Mouse (Mus musculus) CH12.LX (cell line): ENCODE measurements at regions not wholly inside any gene's neighbourhood (a gene's known extent, or its start where the extent isn't known, plus 50 kb on each side); places are given as distances from the start of the nearest gene placed in this dataset.

Source experiments
- CTCF ChIP-seq, 2 experiments: IDR thresholded peaks in 1 of 2; conservative IDR thresholded peaks in 1 of 2; 2 replicates each; pipeline ENCODE4 v1.5.1; 2011 to 2012; ENCODE audit warnings: low read depth in 2 of 2, low read length in 2 of 2, improper control_type of control experiment in 1 of 2, inconsistent platforms in 1 of 2, mild to moderate bottlenecking in 1 of 2, moderate library complexity in 1 of 2
- MAZ ChIP-seq: IDR thresholded peaks from 2 replicates; pipeline ENCODE4 v1.6.1; 2012; ENCODE audit warnings: low read depth, mild to moderate bottlenecking, inconsistent platforms, low read length, improper control_type of control experiment, moderate library complexity
- MEF2A ChIP-seq: IDR thresholded peaks from 2 replicates; pipeline ENCODE4 v1.6.1; 2014; ENCODE audit warnings: low read depth, mild to moderate bottlenecking, inconsistent platforms, low read length, improper control_type of control experiment, borderline replicate concordance
- POLR2A ChIP-seq: IDR thresholded peaks from 2 replicates; pipeline ENCODE4 v1.6.1; 2011; ENCODE audit warnings: low read depth, mild to moderate bottlenecking, improper control_type of control experiment, low read length
- POLR2AphosphoS2 ChIP-seq: IDR thresholded peaks from 2 replicates; pipeline ENCODE4 v1.6.1; 2011; ENCODE audit warnings: low read depth, low read length, improper control_type of control experiment
- SIN3A ChIP-seq: IDR thresholded peaks from 2 replicates; pipeline ENCODE4 v1.6.1; 2012; ENCODE audit warnings: low read length, improper control_type of control experiment, inconsistent platforms
- ZC3H11A ChIP-seq: IDR thresholded peaks from 2 replicates; pipeline ENCODE4 v1.6.1; 2012; ENCODE audit warnings: low read depth, mild to moderate bottlenecking, inconsistent platforms, low read length, improper control_type of control experiment

DNA sequence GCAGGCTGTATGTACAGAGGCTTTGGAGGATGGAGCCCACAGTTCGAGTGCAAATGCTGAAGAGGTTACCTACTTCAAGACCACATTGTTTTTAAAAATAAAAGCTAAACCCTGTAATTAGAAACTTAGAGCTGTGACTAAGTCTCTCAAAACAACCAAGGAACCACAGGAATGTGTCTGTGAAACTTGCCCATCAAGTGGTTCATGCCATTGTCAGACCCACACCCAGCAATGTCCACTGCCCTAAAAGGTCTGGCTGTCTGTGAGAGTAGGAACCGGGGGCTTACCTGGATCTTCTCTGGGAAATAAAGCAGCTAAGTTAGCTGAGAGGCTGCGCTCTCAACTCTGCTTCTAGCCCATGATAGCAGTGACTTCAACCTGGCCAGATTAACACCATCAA lies 87.8 kb upstream of the Foxq1 start:
- TF ChIP-seq ZC3H11A (no peak), MAZ (no peak), MEF2A (no peak), POLR2A (no peak), CTCF (conservative IDR thresholded peaks at IDR 0.05 in 1 of 2, IDR thresholded peaks at IDR 0.05 in 1 of 2; ENCODE audit: low read depth in 2 of 2, low read length in 2 of 2) (no peak), SIN3A (no peak), POLR2AphosphoS2 (no peak)
